Mouse (Mus musculus) embryonic fibroblast, embryonic 13.5 days (primary cell): ENCODE measurements around the gene Ak8. TPM values are rescaled to one million over a fixed set of nuclear protein-coding genes. Genes with fewer than 3 reads are reported as not detected.

Experiments used
- H3K27ac ChIP-seq: 2 replicates; pipeline ENCODE4 v1.5.1; 2012; ENCODE audit warnings: low read length, control low read depth, inconsistent platforms; ENCODE audit not compliant: insufficient read depth
- H3K4me1 ChIP-seq: 2 replicates; pipeline ENCODE4 v1.6.1; 2011; ENCODE audit warnings: low read length; ENCODE audit not compliant: control insufficient read depth, insufficient read depth
- H3K4me3 ChIP-seq: 2 replicates; pipeline ENCODE4 v1.5.1; 2011; ENCODE audit warnings: mild to moderate bottlenecking, control low read depth, low read length; ENCODE audit not compliant: insufficient read depth
- CTCF ChIP-seq: IDR thresholded peaks from 2 replicates; pipeline ENCODE4 v1.5.1; 2011; ENCODE audit warnings: mild to moderate bottlenecking, control low read depth, low read length, moderate library complexity, borderline replicate concordance; ENCODE audit not compliant: insufficient read depth
- POLR2A ChIP-seq: IDR thresholded peaks from 2 replicates; pipeline ENCODE4 v1.6.1; 2011; ENCODE audit warnings: low read depth, mild to moderate bottlenecking, control low read depth, low read length, moderate library complexity
- polyA plus RNA-seq: library from polyadenylated mRNA; stranded (reverse); fragments of >200 nt; gene quantifications from 2 replicates; pipeline ENCODE4 v1.2.4, GENCODE M21; 2011; ENCODE audit warnings: low read depth; ENCODE audit not compliant: missing spikeins, insufficient read length

The Ak8 gene
- polyA plus RNA-seq, 1 experiment, result not detected

DNA sequence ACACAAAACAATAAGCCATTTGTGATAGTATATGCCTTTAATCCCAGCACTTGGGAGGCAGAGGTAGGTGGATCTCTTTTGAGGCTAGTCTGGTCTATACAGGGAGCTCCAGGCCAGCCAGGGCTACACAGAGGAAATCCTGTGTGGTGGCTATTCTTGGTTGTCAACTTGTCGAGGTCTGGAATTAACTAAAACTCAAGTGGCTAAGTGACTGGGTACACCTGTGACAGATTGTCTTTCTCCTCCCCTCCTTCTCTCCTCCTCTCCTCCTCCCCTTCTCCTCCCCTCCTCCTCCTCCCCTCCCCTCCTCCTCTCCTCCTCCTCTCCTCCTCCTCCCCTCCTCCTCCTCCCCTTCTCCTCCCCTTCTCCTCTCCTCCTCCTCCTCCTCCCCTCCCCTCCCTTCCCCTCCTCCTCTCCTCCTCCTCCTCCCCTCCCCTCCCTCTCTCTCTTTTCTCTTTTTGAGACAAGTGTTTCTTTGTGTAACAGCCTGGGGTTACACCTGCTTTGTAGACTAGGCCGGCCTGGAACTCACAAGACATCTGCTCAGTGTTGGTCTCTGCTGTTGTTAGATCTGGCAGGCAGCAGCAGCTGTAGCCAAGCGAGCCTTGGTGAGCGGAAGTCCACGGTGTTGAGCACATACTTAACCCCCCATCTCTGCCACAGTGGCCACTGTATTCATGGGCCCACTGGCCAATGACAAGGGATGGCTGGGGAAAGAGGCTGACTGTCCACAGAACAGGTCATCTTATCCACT lies 110.5 kb downstream of the Ak8 start:
- no peak overlapping the region for H3K27ac ChIP-seq
- TF ChIP-seq CTCF (no peak), POLR2A (no peak)
- H3K4me3 ChIP-seq, result no peak overlapping the region
- no peaks in the 10 kb centered on the region for H3K4me1 ChIP-seq

DNA sequence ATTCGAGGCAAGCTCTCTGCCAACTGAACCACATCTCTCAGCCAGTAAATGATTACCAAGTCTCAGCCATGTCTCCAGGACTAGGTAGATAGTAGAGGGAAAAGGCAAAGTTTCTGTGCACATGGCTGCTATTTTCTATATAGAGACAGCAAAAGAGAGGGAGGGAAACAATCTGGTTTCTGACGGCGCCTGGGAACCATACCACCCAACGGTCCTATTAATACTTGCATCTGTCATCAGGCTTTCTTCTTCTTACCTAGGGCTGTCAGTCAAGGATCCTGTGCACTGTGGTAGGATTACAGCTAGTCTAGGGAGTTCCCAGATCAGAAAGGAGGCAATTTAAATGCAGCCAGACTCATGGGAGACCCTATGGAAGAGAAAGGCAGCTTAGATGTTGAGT lies 118.9 kb downstream of the Ak8 start:
- Histone ChIP-seq H3K4me1 (no peaks in the 10 kb centered on the region), H3K27ac (no peak overlapping the region), H3K4me3 (no peak overlapping the region)
- TF ChIP-seq POLR2A, result no peak
- no peak for TF ChIP-seq CTCF

DNA sequence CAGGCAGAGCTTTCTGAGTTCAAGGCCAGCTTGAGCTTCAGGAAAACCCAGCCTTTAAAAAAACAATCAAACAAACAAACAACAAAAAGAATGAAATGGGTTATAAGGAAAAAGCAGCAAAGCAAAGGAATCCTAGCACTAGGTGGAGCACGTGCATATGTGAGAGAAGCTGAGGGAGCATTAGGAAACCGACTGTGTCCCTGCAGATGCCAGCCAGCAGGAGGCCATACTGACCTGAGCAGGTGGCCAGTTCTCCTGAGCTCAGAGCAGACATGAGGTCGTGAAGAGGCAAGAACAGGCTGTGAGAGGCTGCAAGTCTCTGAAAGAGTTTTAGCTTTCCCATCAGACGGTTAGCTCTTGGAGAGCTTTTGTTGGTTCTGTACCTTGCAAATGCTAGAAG lies 129.3 kb downstream of the Ak8 start:
- no peak overlapping the region for H3K4me3 ChIP-seq
- TF ChIP-seq POLR2A (no peak), CTCF (peak; percentile 61; the same call in 1 of the 2 replicates)
- no peaks in the 10 kb centered on the region for H3K4me1 ChIP-seq
- H3K27ac ChIP-seq, result no peak overlapping the region

DNA sequence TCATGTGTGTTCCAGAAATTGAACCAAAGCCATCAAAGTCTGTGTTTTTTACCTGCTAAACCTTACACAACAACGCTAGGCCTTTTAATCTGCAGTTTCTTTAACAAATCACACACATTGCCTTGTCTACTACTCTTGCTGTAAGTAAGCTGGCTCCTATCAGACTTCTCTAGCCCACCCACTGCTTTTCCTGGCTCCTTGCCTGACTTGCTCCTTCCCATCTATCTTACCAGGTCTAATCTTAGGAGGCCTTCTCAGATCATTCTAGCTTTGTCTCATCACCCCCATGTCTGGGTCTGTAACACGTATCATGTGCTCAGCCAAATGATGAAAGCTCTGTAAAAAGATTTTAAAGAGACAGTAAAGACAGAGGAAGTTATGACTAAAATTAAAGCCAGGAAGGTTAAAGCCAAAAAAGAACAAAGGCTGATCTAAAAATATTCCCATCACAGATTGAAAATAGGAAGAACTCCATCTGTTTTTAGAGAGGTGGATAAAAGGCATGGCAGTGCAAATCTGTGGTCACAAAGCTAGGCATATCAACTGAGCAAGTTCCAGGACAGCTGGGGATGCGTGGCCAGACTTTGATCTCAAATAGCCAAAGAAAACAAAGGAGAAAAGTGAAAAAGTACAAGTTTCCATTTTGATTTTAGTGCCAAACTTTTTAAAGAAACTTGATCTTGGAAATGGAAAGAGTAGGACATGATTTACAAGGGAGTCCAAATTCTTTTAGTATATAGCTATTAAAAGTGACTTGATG lies 136.4 kb downstream of the Ak8 start:
- peak overlapping the region; percentile 58; the same call in 1 of the 2 replicates for H3K27ac ChIP-seq
- H3K4me1 ChIP-seq, result peaks cover 2% of the 10 kb centered on the region; the same call in 1 of the 2 replicates
- TF ChIP-seq CTCF (no peak), POLR2A (no peak)
- H3K4me3 ChIP-seq, result no peak overlapping the region

DNA sequence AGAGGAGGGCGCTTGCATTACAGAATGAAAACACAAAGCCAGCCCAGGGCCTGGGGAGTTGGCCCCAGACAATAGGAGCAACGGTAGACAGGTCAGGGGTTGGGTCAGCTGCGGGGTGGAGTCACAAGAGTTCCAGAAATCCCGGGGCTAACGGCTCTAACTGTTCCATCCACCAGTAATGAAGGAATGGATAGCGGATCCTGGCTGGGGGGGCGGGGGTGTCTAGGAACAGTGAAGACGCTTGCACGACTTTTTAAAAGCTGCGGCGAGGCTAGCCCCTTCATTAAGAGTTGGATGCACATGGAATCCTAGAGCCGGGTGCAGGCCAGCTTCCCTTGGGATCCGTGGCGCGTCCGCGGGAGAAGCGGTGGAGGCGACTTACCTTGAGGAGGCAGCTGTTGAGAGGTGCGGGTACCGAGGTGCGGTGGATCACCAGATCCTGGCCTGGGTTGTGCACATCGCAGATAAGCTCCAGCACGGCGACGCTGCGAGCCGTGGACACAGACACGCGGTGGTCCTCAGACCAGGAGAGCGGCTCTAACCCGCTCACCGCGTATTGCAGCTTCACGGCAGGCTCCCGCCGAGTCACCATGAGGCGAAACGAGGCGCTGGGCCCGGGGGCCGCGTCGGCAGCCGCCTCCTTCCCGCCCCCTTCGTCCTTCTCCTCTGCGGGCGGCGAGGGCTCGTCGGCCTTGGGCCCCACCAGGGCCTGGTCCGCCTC lies 139.7 kb downstream of the Ak8 start:
- peak overlapping the region; percentile 94 for H3K27ac ChIP-seq
- peak overlapping the region; percentile 74 for H3K4me3 ChIP-seq
- peaks cover 5% of the 10 kb centered on the region; the same call in 1 of the 2 replicates for H3K4me1 ChIP-seq
- TF ChIP-seq CTCF (no peak), POLR2A (no peak)

DNA sequence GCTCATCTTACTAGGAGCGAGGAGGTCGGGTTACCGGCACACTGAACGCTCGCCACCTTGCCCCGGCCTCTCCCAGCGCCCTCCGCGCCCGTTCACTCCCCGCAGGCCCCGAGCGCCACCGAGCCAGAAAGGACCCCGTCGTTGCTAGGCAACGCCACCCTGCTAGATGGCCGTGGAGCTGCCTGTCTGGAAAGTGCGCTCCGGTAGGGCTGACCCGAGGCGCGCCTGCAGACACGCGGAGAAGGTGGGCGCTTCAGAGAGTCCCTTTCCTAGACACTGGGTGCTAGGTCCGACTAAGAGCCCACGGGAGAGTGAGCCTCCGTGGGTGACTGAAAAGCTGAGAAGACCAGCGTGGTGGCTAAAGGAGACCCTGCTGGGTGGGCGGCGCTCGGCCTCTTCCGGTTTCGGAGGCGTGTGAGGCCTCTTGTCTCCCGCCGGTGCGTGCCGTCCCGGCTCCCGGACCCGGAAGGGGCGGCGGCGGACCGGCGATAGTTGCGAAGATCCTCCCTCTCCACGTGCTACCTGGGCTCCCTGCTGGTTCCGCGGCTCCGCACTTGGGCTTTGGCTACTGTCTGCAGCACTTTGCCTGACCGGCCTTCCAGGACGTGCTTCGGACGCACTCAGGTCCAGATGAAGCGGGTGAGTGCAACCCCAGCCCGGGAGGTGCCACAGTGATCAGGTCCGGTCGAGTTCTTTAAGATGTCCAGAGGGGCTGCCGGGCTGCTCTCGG lies 140.4 kb downstream of the Ak8 start, which contains the start of the genes Gtf3c4 and Ddx31:
Gtf3c4 (minus strand) TSS at position 139 of the 730 bp plus-strand sequence.
Ddx31 (plus strand) TSS at position 185 of the 730 bp plus-strand sequence.
- H3K4me3 ChIP-seq, result peak within 1 kb of the TSS; percentile 74
- TF ChIP-seq POLR2A, result peak; percentile 47
- TF ChIP-seq CTCF, result no peak
- peak within 1 kb of the TSS; percentile 94 for H3K27ac ChIP-seq
- peaks cover 5% of the 10 kb centered on the region; the same call in 1 of the 2 replicates for H3K4me1 ChIP-seq

DNA sequence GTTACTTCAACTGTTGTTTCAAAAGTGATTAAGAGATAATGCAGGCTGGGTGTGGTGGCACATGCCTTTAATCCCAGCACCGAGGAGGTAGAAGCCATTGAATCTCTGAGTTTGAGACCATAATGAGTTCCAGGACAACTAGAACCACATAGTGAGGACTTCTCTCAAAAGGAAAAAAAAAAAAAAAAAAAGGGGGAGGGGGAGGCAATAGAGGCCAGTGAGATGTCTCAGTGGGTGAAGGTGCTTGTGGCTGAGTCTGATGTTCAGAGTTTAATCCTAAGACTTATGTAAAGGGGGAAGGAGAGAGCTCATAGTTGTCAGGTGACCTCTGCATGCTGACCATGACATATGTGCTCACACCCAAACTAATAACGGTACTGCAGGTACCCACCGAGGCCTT lies 142.1 kb downstream of the Ak8 start:
- peaks cover 3% of the 10 kb centered on the region; the same call in 1 of the 2 replicates for H3K4me1 ChIP-seq
- peak overlapping the region; percentile 74 for H3K4me3 ChIP-seq
- no peak overlapping the region for H3K27ac ChIP-seq
- TF ChIP-seq POLR2A (no peak), CTCF (no peak)

DNA sequence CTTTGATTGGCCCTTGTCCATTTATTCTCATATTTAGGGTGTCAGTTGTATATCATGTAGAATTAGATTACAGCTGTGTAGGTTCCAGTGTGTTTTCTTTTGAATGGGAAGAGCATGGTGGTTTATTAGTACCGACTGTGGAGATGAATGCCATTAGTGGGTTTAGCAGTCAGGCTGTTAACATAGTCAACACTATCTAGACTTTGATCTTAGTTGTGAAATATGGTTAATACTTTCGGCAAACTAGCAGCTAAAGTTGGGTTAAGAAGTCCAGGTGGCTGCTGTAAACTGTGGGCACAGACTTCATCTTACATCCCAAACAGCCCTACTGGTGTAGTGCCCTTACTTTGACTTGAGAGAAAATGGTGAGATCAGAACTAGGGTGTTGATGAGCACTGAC lies 148.9 kb downstream of the Ak8 start:
- TF ChIP-seq POLR2A (no peak), CTCF (no peak)
- Histone ChIP-seq H3K27ac (no peak overlapping the region), H3K4me3 (no peak overlapping the region), H3K4me1 (no peaks in the 10 kb centered on the region)

DNA sequence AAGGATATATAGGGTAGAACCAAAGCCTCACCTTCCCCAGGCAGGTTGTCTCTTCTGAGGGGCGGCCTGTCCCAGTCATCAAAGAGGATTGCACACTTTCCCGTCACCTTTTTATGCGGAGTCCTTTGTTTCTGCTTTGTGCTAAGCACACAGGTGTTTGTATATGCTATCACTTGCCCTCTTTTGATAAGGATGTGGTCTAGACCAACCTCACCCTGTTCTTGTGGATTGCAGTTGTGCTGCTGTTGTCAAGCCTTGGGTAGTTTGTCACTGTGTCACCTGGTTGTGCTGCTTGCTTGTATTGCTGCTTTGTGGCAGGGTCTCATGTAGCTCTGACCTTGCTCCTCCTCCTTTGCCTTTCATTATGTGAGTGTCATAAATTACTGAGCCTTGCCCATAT lies 152.6 kb downstream of the Ak8 start:
- Histone ChIP-seq H3K27ac (no peak overlapping the region), H3K4me3 (no peak overlapping the region), H3K4me1 (no peaks in the 10 kb centered on the region)
- TF ChIP-seq POLR2A (no peak), CTCF (no peak)
